Mouse (Mus musculus) right cerebral cortex, postnatal 25 days (tissue): ENCODE data around the gene Mdga1.

Source experiments
- DNase-seq: peaks from one replicate; pipeline ENCODE4 v3.0.0; 2022

Mdga1 gene

DNA sequence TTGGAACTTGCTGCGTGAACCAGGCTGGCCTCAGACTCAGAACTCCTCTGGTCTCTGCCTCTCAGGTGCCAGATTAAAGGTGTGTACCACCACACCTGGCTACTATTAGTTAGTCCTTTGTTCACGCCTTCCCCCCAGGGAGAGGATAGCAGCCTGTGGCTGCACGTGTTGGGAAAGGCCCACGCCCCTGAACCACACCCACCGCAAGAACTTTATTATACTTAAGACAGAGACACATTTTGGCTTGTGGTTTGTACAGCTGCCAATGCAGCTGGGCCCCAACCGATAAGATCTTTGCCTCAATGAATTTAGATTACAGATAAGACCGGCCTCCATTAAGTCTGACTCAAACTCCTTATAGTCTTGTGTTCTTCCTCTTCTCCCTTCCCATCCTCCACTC, 10.0 kb upstream of the Mdga1 start:
- no peak for DNase-seq

GRCm38 (mm10) chr17:29979020-29979419, 9.1 kb upstream of the Mdga1 start:
- no peak for DNase-seq

- peak; percentile 87 for DNase-seq
These were observed 5.8 kb upstream of the Mdga1 start for GRCm38 (mm10) chr17:29975731-29976130.

- no peak for DNase-seq
These were observed 3.3 kb upstream of the Mdga1 start for GRCm38 (mm10) chr17:29973226-29973625.

GRCm38 (mm10) chr17:29971761-29972432, 2.0 kb upstream of the Mdga1 start:
- no peak for DNase-seq

DNA sequence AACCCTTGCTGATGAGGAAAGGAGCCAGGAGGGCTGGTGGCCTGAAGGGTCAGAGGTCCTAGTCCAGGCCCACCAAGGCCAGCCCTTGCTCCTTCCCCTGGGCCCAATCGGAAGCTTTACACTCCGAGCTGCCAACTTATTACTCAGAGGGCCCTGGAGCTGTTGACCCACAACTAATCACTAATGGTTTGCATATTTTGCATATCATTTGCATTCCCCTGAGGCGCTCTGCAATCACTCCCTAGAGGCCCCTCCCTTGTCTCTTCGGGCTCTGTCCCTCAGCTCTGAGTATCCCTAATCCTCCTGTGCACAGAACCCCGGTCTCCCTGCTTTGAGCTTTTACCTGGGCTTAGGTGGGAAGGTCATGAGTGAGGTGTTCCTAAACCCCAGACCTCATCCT, 4.4 kb downstream of the Mdga1 start:
- DNase-seq = no peak

DNA sequence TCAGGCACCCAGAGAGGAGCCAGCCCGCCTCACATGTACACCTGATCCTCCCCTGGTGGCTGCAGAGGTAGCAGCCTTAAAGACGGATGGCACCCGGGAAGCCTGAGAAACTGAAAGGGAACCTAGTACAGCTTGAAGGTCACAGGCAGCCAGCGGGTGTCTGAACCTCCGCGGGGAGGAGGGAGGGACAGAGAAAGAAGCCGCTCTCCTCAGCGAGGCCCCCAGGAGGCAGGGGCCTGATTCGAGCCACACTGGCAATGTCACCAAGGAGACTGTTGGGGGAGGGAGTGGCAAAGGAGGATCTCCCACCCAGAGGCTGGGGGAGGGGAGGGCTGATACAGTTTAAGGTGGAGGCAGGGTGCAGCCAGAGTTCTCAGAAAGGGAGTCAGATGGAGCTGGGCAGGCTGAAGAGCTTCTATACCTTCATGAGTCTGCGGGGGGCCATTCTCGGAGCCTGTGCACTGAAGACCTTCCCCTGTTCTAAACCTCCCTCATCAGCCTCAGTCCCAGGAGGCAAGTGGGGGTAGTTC, 6.1 kb downstream of the Mdga1 start:
- DNase-seq = no peak

- DNase-seq = no peak
These were observed 14.0 kb downstream of the Mdga1 start for GRCm38 (mm10) chr17:29955880-29956279.

DNA sequence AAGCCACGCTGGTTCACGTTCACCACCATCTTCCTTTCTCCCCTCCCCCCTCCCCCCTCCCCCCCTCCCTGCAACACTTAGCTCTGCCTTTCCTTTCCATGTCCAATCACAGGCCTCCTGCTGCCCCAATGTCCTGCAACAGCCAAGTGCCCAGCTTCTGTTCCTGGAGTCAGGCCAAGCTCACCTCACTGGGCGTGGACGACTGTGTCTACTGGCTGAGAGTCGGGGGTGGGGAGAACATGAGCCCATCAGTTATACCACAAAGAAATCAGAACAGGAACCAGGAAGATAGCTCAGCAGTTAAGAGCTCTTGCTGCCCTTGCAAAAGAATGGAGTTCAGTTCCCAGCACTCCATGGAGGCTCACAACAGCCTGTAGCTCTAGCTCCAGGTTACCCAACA, 15.6 kb downstream of the Mdga1 start:
- no peak for DNase-seq

- no peak for DNase-seq
These were observed 18.8 kb downstream of the Mdga1 start for GRCm38 (mm10) chr17:29951100-29951499.

DNA sequence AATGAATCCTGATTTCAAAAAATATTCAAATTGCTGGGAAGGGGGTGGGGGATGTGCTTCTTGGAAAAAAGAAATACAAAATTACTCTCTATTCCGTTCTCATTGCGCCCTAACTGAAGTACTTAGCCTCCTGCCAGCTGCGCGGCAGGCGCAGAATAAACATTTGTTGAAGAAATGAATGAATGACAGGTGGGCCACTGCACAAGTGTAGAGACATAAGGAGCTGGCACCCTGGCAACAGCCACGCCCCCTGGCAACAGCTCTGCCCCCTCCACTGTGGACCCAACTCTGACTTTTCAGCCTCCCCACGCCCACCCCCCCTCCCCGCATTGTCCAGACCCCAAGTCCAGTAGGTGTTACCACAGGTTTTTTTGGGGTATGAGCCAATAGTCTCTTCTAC, 19.3 kb downstream of the Mdga1 start:
- DNase-seq = no peak

DNA sequence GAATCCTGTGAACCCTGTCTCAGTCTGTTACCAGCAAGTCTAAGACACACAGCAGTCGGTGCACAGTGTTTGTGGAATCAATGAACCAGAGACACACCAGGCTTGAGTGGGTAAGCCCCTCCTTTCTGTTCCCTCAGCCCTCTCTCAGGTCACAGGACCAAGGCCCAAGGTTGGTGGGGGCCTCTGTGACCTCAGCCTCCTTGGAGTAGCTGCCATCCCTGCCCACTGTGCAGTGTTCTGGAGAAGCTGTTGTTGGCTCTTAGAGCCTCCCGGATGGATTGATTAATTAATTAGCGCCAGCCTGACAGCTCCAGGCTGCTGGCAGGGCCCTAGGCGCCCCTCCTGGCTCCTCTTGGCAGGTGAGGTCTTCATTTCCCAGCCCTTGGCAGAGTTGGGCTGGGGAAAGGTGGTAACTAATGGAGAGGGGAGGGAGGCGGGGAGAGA, 22.6 kb downstream of the Mdga1 start:
- no peak for DNase-seq

GRCm38 (mm10) chr17:29944376-29944775, 25.5 kb downstream of the Mdga1 start:
- no peak for DNase-seq

GRCm38 (mm10) chr17:29939011-29939410, 30.9 kb downstream of the Mdga1 start:
- no peak for DNase-seq

GRCm38 (mm10) chr17:29937350-29937781, 32.5 kb downstream of the Mdga1 start:
- DNase-seq = no peak

DNA sequence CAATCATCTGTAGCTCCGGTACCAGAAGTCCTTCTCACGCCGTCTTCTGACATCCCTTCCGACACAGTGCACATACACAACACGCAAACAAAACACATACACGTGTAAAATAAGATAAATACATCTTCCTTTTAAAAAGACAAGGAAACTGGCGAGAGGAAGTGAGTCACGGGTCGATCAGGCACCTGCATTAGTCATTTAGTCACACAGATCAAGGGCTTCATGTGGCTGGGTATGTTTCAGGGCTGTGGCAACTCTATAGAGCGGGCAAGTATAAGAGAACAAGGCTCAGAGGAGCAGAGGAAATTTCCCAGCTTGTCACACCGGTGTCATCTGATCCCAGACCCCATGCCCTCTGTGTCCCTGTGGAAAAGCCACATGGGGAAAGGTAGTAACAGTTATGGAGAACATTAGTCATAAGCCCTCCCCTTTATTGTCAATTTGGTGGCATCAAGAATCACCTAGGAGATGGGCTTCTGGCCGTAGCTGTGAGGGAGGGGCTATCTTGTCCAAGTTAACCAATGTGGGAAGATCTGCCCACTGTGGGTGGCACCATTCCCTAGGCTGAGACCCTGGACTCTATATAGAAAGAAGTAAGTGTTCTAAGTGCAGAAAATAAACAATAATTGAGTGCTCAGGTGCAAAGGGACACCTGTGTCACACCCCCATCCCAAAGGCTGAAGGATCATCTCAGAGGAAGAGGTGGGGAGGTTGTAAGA, 35.6 kb downstream of the Mdga1 start:
- no peak for DNase-seq

DNA sequence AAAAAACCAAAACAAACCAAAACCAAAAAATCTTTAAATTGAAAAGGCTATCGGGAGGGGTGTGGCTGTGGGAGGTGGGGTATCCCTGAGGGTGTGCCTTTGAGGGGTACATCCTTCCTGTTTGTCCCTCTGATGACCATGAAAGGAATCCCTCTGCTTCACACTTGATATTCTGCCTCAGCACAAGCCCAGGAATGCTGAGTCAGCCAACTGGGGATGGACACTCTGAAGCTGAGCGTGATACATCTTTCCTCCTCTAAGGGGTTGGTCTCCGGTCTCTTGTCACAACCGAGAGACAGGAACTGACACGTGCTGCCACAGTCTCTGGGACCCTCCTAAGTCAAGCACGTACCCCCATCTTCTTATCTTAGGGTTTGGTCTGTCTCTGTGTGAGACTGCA, 37.1 kb downstream of the Mdga1 start:
- DNase-seq = no peak

- no peak for DNase-seq
These were observed 38.5 kb downstream of the Mdga1 start for GRCm38 (mm10) chr17:29931224-29931945.

GRCm38 (mm10) chr17:29928751-29929237, 41.1 kb downstream of the Mdga1 start:
- DNase-seq = no peak

- DNase-seq = no peak
These were observed 44.0 kb downstream of the Mdga1 start for GRCm38 (mm10) chr17:29925608-29926606.

GRCm38 (mm10) chr17:29920089-29920488, 49.8 kb downstream of the Mdga1 start:
- no peak for DNase-seq

GRCm38 (mm10) chr17:29919552-29919920, 50.4 kb downstream of the Mdga1 start:
- DNase-seq = no peak
